Mouse (Mus musculus) cerebellum, adult 2 months (tissue): ENCODE results near the gene Dnm3. TPM values are rescaled to one million over a fixed set of nuclear protein-coding genes. Genes with fewer than 3 reads are reported as not detected.

Experiments
- DNase-seq, 2 experiments: peaks; one replicate each; pipeline ENCODE4 v3.0.0; 2021
- H3K27ac ChIP-seq: fragments of 200-500 bp; 2 replicates; pipeline ENCODE4 v1.5.1; 2012; ENCODE audit warnings: low read length, control low read depth, inconsistent platforms; ENCODE audit not compliant: insufficient read depth
- H3K27me3 ChIP-seq: fragments of 200-500 bp; 2 replicates; pipeline ENCODE4 v1.6.1; 2012; ENCODE audit warnings: inconsistent platforms, mild to moderate bottlenecking, low read length, moderate library complexity; ENCODE audit not compliant: control insufficient read depth, insufficient read depth
- H3K4me1 ChIP-seq: fragments of 200-500 bp; 2 replicates; pipeline ENCODE4 v1.6.1; 2011; ENCODE audit warnings: low read length; ENCODE audit not compliant: control insufficient read depth, insufficient read depth
- H3K4me3 ChIP-seq: fragments of 200-500 bp; replicated peaks from 2 replicates; pipeline ENCODE3; 2011; ENCODE audit warnings: mild to moderate bottlenecking, low read depth, low read length, control low read depth; ENCODE audit not compliant: insufficient read depth
- CTCF ChIP-seq: fragments of 200-500 bp; IDR thresholded peaks from 2 replicates; pipeline ENCODE4 v1.5.1; 2011; ENCODE audit warnings: low read depth, mild to moderate bottlenecking, control low read depth, low read length, moderate library complexity, borderline replicate concordance; ENCODE audit not compliant: insufficient read depth
- POLR2A ChIP-seq: fragments of 200-500 bp; IDR thresholded peaks from 2 replicates; pipeline ENCODE4 v1.6.1; 2011; ENCODE audit warnings: low read length, control low read depth, borderline replicate concordance; ENCODE audit not compliant: insufficient read depth
- whole genome bisulfite sequencing: fragments of 180-500 bp; shearing (Covaris S2); methylation state at CpG from one replicate; pipeline ENCODE4 v1.1.7; 2018; 5-methylcytosine and 5-hydroxymethylcytosine counted together
- polyA plus RNA-seq: library from polyadenylated mRNA; depleted of rRNA; stranded (reverse); fragments of >200 nt; gene quantifications from 2 replicates; pipeline ENCODE4 v1.2.3, GENCODE M21; 2012

The Dnm3 gene
- polyA plus RNA-seq, 1 experiment: 93.6 TPM

DNA sequence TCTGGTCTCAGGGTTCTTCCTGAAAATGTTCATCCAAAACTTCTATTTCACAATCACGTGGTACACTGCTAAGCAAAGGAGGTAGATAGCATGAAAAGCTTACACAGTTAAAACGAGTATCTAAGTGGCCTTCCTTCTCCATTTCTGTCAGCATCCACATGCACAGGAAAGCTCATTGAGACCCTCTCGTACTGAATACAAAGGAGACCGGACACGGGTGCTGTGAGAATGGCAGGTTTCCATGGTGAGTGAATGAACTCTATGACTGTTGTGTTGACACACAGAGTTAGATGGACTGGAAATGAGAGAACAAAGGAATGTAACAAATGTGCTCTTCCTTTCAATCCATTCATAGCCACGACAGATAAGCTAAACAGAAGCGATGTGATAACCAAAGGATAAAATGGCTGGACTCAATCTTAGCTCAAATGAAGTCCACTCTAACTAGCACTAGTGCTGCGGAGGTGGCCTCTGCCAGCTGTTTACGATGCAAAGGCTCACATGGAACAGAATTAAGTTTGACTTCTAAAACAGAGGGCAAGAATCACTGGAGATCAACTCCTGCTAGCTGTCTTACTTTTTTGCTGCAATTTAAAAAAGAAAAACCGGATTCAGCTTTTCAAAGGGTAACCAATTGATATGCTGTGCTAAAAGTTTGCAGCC is 268.2 kb downstream of the Dnm3 start:
- 42% methylated on average over 10 of the region's 10 CpGs for WGBS
- Histone ChIP-seq H3K4me1 (no peaks in the 10 kb centered on the region), H3K27ac (no peak overlapping the region), H3K27me3 (no peaks in the 10 kb centered on the region), H3K4me3 (no peak overlapping the region)
- TF ChIP-seq CTCF (no peak), POLR2A (no peak)
- DNase-seq: no peak

DNA sequence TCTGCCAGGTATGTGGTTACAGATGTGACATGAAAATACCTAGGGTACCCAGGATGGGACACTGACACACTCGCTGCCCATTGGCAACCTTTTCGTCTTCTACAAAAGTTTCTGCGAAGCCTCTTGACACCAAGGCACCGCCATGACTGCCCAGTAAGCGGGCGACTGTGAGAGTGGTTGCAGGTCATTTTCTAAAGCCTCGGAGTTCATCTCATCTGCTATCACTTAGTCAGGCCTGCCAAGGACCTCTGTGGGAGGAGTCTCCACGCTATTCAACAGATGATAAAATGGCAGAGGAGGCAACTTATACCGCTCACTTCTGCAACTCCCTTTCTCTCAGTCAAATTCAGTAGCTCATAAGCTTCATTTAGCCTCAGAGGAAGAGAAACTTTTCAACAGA is 268.8 kb downstream of the Dnm3 start:
- no peak for DNase-seq
- H3K4me3 ChIP-seq: no peak overlapping the region
- TF ChIP-seq POLR2A (no peak), CTCF (no peak)
- H3K27me3 ChIP-seq: no peaks in the 10 kb centered on the region
- 77% methylated on average over 9 of the region's 9 CpGs for WGBS
- no peaks in the 10 kb centered on the region for H3K4me1 ChIP-seq
- H3K27ac ChIP-seq: no peak overlapping the region

DNA sequence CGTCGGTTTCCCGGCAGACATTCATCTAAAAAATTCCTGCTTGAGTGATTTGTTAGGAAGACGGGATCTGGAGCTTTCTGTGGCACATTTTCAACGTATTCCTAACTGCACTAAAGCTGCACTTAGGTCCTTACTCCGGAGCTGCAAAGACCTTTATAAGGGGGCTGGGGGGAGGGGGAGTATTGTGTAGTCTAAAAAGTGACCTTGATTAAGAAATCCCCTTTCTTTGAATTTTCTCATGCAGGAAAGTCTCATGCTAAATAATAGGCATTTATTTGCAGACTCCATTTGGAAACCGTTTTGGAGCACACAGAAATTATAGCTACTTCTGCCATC is 270.2 kb downstream of the Dnm3 start:
- no peaks in the 10 kb centered on the region for H3K4me1 ChIP-seq
- 54% methylated on average over 7 of the region's 7 CpGs for WGBS
- TF ChIP-seq POLR2A (no peak), CTCF (no peak)
- H3K27ac ChIP-seq: peak overlapping the region; percentile 39; the same call in 1 of the 2 replicates
- DNase-seq: no peak
- H3K27me3 ChIP-seq: no peaks in the 10 kb centered on the region
- H3K4me3 ChIP-seq: no peak overlapping the region

DNA sequence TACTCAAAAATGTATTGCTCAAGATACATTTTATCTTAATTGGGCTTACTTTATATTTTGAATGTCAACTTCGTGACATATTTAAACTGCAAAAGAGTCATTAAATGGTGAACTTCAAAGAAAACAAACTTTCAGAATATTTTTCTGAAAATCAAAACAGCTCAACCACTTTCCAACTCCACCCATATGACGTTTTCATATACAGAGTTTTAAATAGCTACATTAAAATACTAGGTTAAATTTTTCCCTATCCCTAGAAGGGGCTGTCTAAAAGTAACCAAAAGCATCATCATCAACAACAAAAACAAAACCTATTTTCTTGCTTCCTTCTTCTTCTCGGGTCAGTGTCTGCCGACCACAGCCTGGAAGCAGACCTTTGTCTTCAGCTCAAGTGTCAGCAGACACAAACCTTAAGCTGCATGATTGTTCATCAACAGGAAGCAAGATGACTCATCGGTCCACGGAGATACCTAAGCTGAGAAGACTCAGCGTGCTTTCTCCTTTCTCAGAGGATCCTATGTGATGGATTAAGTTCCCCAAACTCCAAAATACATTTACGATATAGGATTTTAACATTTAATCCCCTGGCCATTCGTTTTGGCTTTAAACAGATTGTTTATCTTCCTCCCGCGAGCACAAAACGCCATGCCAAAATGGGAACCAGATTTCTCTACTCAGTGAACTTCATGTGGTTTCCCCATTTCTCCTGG is 270.7 kb downstream of the Dnm3 start:
- TF ChIP-seq POLR2A: no peak
- no peak for TF ChIP-seq CTCF
- peak in 1 of 2 experiments; percentile 50 for DNase-seq
- no peaks in the 10 kb centered on the region for H3K4me1 ChIP-seq
- no peak overlapping the region for H3K4me3 ChIP-seq
- no peaks in the 10 kb centered on the region for H3K27me3 ChIP-seq
- peak overlapping the region; percentile 39; the same call in 1 of the 2 replicates for H3K27ac ChIP-seq
- 57% methylated on average over 12 of the region's 12 CpGs for WGBS

DNA sequence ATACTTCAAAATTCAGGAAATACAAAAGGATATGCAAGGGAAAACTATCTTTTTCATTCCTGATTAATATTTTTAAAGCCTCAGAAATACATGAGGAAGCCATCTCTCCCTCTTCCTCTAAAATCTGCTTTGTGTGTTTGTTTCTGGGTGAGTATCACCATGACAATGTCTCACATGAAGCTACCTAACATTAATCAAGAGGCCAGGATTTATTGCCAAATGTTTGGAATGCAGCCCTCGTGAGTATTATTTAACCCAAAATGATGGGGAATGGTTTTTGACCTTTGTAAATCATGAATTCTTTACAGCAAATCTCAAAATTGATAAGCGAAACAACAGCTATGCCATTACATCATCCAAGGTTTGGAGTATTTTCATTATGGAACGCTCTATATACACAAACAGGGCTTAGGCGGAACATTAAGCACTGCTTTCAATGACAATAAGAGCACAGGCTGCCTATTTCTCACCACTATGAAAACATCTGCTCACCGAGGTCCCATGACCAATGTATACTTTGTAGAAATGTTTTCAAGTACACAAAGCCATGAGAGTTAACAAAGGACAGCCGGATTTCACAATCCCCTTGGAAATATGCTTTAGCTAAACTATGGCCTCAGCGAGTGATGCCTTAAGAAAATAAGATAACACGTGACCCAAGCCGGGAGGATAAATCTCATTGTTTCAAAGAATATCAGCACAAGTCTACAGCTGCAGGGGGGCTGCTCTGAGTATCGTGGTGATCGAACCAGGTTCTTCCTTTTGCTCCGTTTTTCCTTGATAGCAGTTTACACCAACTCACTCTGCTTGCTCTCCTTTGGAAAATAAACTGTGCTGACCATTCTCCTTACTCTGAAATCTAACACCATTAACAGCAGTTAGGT is 275.1 kb downstream of the Dnm3 start:
- no peak for TF ChIP-seq POLR2A
- TF ChIP-seq CTCF: no peak
- 75% methylated on average over 12 of the region's 12 CpGs for WGBS
- DNase-seq: no peak
- Histone ChIP-seq H3K27ac (no peak overlapping the region), H3K4me1 (no peaks in the 10 kb centered on the region), H3K27me3 (no peaks in the 10 kb centered on the region), H3K4me3 (no peak overlapping the region)

DNA sequence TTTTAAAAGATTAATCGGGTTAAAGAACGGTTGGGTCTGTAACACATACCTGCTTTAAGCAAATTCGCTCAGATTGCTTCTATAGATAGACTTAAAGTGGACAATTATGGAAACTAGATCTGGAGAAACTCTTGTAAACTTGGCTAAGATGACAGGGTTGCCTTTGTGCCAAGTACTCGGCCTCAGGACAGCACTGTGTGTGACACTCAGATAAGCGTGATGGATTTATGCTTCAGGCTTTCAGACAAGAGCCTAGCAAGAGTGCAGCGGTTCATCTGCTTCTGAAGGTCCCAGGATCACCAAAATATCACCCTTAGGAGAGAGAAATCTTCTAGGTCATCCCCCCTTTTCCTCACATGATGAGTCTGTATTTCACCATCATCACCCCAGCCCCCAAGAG is 277.4 kb downstream of the Dnm3 start:
- no peak for DNase-seq
- H3K27me3 ChIP-seq: no peaks in the 10 kb centered on the region
- no peak overlapping the region for H3K4me3 ChIP-seq
- WGBS: 80% methylated on average over 6 of the region's 6 CpGs
- TF ChIP-seq CTCF: no peak
- TF ChIP-seq POLR2A: no peak
- peaks cover 10% of the 10 kb centered on the region; the same call in 1 of the 2 replicates for H3K4me1 ChIP-seq
- H3K27ac ChIP-seq: no peak overlapping the region

DNA sequence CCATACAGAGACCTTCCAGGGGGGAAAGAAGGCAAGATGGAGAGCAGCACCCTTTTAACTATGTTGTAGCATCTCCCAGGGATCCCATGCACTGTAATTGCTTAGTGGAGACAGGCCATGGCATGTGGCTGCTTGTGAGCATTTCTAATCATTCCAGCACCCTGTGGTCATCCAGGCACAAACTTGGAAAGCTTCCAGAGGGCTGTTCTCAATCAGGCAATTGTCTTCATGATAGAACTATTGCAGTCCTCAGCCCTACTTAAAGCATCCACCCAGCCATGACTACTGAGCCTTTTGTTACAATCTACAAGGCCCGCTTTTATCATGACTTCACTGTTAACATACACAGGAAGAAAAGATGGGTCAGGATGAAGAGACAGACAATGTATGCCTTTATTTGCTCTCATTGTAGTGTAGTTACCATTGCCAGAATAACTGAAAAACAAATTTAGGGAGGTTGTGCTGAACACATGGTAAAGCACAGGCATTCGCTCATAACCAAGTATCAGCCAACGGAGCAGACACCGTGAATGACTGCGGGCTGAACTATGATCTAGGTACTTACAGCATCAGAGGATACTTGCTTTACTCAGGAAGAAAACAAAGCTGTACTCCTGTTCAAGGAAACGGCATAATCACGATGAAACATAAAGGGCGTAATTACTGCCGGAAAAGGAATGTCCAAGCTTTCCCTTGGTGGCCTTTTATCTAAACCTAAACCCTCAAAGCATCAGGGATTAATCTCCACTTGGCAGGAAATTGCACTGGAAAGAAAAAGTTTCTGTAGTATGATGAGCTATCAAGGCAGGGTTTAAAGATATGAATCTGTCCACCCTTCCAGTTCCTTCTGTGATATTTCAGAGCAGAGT is 280.8 kb downstream of the Dnm3 start:
- Histone ChIP-seq H3K27ac (no peak overlapping the region), H3K4me1 (peaks cover 10% of the 10 kb centered on the region; the same call in 1 of the 2 replicates), H3K27me3 (no peaks in the 10 kb centered on the region), H3K4me3 (no peak overlapping the region)
- WGBS: 72% methylated on average over 9 of the region's 9 CpGs
- TF ChIP-seq POLR2A (no peak), CTCF (no peak)
- DNase-seq: peak; percentile 47 to 79
